Mouse (Mus musculus): ENCODE data around the gene Swsap1.

The Swsap1 gene

DNA sequence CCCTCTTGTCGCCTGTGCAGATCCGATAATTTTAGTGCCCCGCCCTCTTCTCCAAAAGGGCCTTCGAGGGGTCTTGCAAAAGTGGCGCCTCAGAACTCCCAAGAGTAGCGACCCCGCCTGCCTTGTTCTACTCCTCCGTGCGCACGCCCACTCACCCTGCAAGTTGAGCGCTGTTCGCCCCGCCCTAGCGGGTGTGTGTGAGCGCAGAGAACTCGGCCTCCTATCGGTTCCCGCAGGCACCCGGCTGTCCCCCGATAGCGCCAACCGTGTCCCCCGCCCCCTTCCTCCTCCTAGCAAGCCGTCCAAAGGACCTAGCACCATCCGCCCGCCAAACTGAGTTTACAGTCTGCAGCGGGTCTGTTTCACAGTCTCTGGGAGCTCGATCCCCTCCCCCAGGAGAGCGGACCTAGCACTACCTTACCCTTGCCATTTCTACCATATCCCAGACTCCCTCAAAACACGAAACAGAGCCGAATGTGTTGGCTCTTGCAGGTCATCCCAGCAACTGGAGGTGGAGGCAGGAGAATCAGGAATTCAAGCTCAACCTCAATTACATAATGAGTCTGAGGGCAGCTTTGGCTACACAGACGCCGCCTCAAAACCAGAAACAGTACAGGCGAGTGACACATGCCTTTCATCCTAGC, 7.0 kb downstream of the Swsap1 start:
- WGBS = 4% methylated on average over 34 of the region's 34 CpGs

- WGBS = 41% methylated on average over 7 of the region's 8 CpGs
Measured at GRCm38 (mm10) chr9:21963417-21963816, 7.9 kb downstream of the Swsap1 start, which contains the start of gene Epor. TSS of gene Epor (minus strand) at chr9:21963506.

GRCm38 (mm10) chr9:21968883-21969282, 13.3 kb downstream of the Swsap1 start:
- 62% methylated on average over 6 of the region's 6 CpGs for WGBS

GRCm38 (mm10) chr9:21969304-21969703, 13.7 kb downstream of the Swsap1 start:
- WGBS = 90% methylated on average over 4 of the region's 4 CpGs

DNA sequence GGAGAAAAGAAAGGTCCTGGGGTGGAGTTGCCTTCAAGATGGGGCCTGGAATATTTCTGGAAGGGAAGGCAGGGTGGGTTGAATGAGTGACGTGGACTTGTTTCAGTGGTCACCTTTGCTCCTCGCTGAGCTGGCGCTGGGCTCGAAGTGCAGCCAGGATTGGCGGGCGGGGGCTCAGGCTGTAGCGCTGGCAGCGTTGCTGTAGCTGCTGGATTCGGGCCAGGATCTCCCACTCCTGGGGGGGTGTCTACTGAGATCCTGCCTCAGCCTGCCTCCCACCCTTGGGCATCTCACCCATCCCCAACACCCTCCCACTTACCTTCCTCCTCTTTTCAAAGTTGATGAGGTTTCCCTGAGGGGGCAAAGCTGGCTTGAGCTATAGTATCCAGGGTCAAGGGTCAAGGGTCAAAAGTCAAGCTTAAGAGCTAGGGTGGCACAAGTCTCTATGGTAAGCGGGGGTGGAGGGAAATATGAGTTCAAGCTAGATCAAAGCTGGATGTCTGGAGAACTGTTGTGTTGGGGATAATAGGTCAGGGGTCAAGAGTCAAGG, 21.1 kb downstream of the Swsap1 start:
- 60% methylated on average over 10 of the region's 10 CpGs for WGBS

DNA sequence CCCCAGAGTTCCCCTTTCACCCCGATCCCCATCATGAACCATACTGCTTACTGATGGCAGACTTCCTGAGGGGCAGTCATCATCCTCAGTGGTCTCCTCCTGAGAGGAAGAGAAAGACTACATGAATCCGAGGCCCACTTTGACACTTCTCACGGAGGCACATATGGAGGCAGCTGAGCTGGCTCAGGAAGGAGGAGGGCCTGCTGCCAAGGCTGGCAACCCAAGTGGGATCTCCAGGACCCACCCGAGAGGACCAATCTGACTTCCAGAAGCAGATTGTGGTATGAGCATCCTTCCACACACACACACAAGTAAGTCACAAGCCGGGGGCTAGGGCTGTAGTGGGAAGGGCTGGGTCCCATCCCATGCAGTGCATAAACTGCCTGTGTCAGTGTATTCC, 21.8 kb downstream of the Swsap1 start:
- 47% methylated on average over 5 of the region's 5 CpGs for WGBS

GRCm38 (mm10) chr9:21977972-21978371, 22.4 kb downstream of the Swsap1 start:
- WGBS = 52% methylated on average over 2 of the region's 2 CpGs

DNA sequence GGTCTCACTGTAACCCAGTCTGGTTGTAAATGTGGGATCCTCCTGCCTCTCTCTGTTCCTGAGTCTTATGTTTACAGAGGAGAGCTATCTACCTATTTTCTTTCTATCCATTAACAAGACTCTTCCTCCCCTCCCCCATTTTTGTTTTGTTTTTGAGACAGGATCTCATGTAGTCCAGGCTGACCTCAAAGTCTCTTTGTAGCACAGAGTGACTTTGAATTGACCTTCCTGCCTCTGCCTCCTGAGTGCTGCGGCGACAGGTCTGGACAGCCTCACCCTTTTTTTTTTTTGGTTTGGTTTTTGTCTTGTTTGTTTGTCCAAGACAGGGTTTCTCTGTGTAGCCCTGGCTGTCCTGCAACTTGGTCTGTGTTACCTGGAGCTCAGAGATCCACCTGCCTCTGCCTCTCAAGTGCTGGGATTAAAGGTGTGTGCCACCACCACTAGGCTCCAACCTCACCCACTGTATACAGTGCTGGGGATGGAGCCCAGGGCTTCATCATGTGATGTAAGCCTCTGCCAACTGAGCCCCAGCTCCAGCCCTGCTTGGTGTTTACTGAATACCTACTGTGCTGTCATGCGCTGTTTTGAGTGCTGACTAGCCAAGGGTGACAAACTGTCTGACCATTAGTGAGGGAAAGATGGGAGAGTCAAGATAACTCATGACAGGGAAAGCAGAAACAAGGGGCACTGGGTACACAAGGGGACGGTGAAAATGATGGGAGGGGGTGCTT, 23.0 kb downstream of the Swsap1 start:
- 89% methylated on average over 4 of the region's 4 CpGs for WGBS

DNA sequence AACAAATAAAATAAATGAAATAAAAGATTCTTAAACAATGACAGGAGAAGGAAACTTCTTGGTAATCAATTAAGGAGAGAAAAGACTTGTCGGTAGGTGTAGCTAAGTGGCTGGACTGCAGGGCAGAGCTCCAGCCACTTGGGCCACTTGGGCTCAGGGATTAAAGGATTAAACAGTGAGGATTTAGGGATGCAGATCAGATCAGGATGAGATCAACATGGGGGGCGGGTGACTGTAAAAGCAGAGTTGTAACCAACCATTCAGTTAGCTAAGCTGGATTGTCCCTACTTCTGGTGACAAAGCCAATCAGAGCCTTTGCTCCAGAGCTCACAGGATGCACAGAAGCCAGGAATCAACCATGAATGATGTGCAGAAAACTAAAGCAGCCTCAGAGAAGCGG, 28.4 kb downstream of the Swsap1 start:
- 63% methylated on average over 3 of the region's 3 CpGs for WGBS

GRCm38 (mm10) chr9:21987592-21988342, 32.2 kb downstream of the Swsap1 start:
- 25% methylated on average over 36 of the region's 36 CpGs for WGBS

DNA sequence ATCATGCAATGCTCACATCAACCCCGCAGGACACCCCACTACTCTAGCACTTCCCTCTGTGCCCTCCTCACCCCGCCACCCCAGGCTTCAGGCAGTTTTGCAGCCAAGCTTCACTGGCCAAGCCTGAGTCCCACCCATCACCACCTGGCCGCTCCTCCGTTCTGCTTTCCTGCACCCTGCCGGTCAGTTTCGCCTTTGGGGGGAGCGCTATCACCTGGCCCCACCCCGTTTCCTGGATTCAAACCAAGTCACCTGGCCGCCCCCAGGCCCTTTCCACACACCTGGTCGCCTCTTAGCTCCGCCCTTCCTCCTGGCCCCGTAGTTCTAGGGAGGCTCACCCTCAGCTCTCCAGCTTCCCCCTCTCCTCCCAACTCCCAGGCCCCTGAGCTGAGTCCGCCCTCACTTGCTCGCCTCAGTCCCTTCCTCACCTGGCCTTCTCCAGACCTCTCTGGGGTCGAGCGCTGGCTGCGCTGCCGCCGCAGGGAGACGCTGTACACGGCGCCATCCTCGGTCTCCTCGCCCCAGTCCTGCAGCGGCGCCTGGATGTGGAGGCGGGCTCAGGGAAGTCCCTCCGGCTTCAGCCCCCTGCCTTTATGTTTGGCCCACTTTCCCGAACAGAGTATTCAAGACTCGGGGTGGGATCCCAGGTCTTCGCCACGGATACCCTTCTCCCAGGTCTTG, 33.0 kb downstream of the Swsap1 start:
- WGBS = 2% methylated on average over 32 of the region's 32 CpGs

GRCm38 (mm10) chr9:21989230-21990110, 33.9 kb downstream of the Swsap1 start, which contains the start of gene Rgl3:
TSS of gene Rgl3 (minus strand) at chr9:21989446.
- WGBS = 21% methylated on average over 42 of the region's 42 CpGs

DNA sequence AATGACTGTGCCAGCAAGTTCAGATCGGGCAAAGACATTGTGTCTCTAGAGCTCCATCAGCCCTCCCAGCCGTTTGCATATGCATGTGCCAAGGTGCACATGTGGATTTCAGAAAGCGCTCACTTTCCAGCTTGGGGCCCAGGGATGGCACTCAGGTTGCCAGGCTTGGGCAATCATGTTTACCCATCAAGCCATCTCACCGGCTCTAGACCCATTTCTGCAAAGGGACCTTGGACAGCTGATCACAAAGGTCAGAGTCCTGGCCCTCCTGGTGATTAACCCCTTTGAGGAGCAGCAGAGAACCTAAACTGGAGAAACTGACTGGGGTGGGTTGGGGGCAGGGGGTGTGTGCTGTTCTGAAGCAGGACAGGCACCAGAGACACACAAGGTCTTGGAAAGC, 36.7 kb downstream of the Swsap1 start:
- WGBS = 83% methylated on average over 4 of the region's 4 CpGs

GRCm38 (mm10) chr9:21996178-21996867, 40.8 kb downstream of the Swsap1 start:
- 80% methylated on average over 3 of the region's 3 CpGs for WGBS

DNA sequence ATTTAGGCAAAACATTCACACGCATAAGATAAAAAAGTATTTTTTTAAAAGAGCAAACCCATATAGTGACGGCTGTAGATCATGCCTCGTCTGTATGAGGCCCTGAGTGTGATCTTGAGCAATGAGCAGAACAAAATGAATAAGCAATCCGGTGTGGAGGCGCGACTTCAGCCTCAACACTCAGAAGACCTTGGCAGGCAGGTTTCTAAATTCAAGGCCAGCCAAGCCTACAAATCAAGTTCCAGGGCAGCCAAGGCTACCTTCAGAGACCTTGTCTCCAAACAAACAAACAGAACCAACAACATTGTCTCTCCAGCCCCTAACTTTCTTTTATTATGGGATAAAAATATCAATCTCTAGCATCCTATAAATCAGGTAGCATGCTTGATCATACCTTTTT, 44.7 kb downstream of the Swsap1 start:
- 96% methylated on average over 6 of the region's 6 CpGs for WGBS

- WGBS = 87% methylated on average over 4 of the region's 4 CpGs
Measured at GRCm38 (mm10) chr9:22001633-22002032, 46.1 kb downstream of the Swsap1 start.

GRCm38 (mm10) chr9:22002194-22003162, 46.9 kb downstream of the Swsap1 start, which contains the start of the genes Ccdc151 and Prkcsh:
TSS of gene Ccdc151 (minus strand) at chr9:22002634.
TSS of gene Prkcsh (plus strand) at chr9:22002806.
- WGBS = 5% methylated on average over 57 of the region's 57 CpGs

- WGBS = under 1% methylated on average over 18 of the region's 18 CpGs
Measured at GRCm38 (mm10) chr9:22003163-22003554, 47.6 kb downstream of the Swsap1 start.

GRCm38 (mm10) chr9:22004546-22004945, 49.0 kb downstream of the Swsap1 start:
- 91% methylated on average over 12 of the region's 12 CpGs for WGBS
